Mouse (Mus musculus) hindbrain, embryonic 11.5 days (tissue): ENCODE data around the gene Gm17509. TPM values are rescaled to one million over a fixed set of nuclear protein-coding genes. Genes with fewer than 3 reads are reported as not detected.
"Not testable (repeated sequence)": the region's sequence is repeated elsewhere in the genome, so short reads cannot be mapped to it uniquely, and the experiment has no call there.

Source experiments
- ATAC-seq: fragments of 200-750 bp; cut with Nextera tagmentation; 2 replicates; pipeline ENCODE4 v1.8.0; 2017; ENCODE audit warnings: mild to moderate bottlenecking, moderate TSS enrichment, moderate library complexity; ENCODE audit not compliant: low FRiP score
- DNase-seq: peaks from one replicate; pipeline ENCODE4 v3.0.0-alpha.2; 2015; ENCODE audit warnings: low spot score
- H3K27ac ChIP-seq: fragments of 300-500 bp; sonication (generic); 2 replicates; pipeline ENCODE4 v1.5.1; 2014; ENCODE audit warnings: mild to moderate bottlenecking, low read depth, low read length
- H3K27me3 ChIP-seq: fragments of 300-500 bp; sonication (generic); 2 replicates; pipeline ENCODE4 v1.6.1; 2014; ENCODE audit warnings: mild to moderate bottlenecking, low read length, moderate library complexity, mixed read lengths; ENCODE audit not compliant: control insufficient read depth, insufficient read depth
- H3K36me3 ChIP-seq: fragments of 300-500 bp; sonication (generic); 2 replicates; pipeline ENCODE4 v1.6.1; 2014; ENCODE audit warnings: mild to moderate bottlenecking, low read length, moderate library complexity, mixed read lengths; ENCODE audit not compliant: control insufficient read depth, insufficient read depth
- H3K4me1 ChIP-seq: fragments of 300-500 bp; sonication (generic); replicated peaks from 2 replicates; pipeline ENCODE4 v1.6.1; 2014; ENCODE audit warnings: low read length, mixed read lengths; ENCODE audit not compliant: control insufficient read depth, insufficient read depth
- H3K4me2 ChIP-seq: fragments of 300-500 bp; sonication (generic); replicated peaks from 2 replicates; pipeline ENCODE4 v1.6.1; 2014; ENCODE audit warnings: mild to moderate bottlenecking, low read depth, low read length
- H3K4me3 ChIP-seq: fragments of 300-500 bp; sonication (generic); 2 replicates; pipeline ENCODE4 v1.5.1; 2014; ENCODE audit warnings: low read depth, low read length
- H3K9ac ChIP-seq: fragments of 300-500 bp; sonication (generic); 2 replicates; pipeline ENCODE4 v1.6.1; 2014; ENCODE audit warnings: low read depth, low read length
- H3K9me3 ChIP-seq: fragments of 300-500 bp; sonication (generic); 2 replicates; pipeline ENCODE4 v1.6.1; 2016; ENCODE audit warnings: low read length; ENCODE audit not compliant: control insufficient read depth
- WGBS: fragments of 180-500 bp; shearing (Covaris S2); extraction: QIAGEN DNeasy Blood & Tissue Kit; methylation state at CpG from one replicate; pipeline ENCODE4 v1.1.7; 2014; 5-methylcytosine and 5-hydroxymethylcytosine counted together
- polyA plus RNA-seq: library from polyadenylated mRNA; unstranded; fragments of >200 nt; fragmentation: Nextera tagmentation; extraction: Ambion mirVana; gene quantifications from 2 replicates; pipeline ENCODE4 v1.2.1, GENCODE M21; 2014

The Gm17509 gene
- polyA plus RNA-seq, 1 experiment from 2014 or later = 0.80 TPM

- Histone ChIP-seq H3K4me3 (no peak overlapping the region), H3K4me1 (no peaks in the 10 kb centered on the region), H3K4me2 (no peak overlapping the region), H3K27me3 (no peaks in the 10 kb centered on the region), H3K27ac (no peak overlapping the region), H3K9ac (no peak overlapping the region), H3K9me3 (no peaks in the 10 kb centered on the region), H3K36me3 (no peaks in the 10 kb centered on the region)
- ATAC-seq (no peak), DNase-seq (no peak)
- WGBS = 90% methylated on average over 2 of the region's 2 CpGs
These were observed 23.2 kb downstream of the Gm17509 start for GRCm38 (mm10) chr13:117197666-117198065.

GRCm38 (mm10) chr13:117195569-117196495 lies 25.0 kb downstream of the Gm17509 start:
- whole genome bisulfite sequencing = 92% methylated on average over 13 of the region's 13 CpGs
- H3K36me3 ChIP-seq = no peaks in the 10 kb centered on the region
- no peak overlapping the region for H3K9ac ChIP-seq
- no peaks in the 10 kb centered on the region for H3K27me3 ChIP-seq
- DNase-seq = no peak
- H3K4me3 ChIP-seq = no peak overlapping the region
- H3K27ac ChIP-seq = no peak overlapping the region
- H3K9me3 ChIP-seq = no peaks in the 10 kb centered on the region
- H3K4me2 ChIP-seq = no peak overlapping the region
- no peaks in the 10 kb centered on the region for H3K4me1 ChIP-seq
- no peak for ATAC-seq

GRCm38 (mm10) chr13:117193422-117193983 lies 27.4 kb downstream of the Gm17509 start:
- no peak overlapping the region for H3K9ac ChIP-seq
- WGBS = 70% methylated on average over 7 of the region's 7 CpGs
- H3K36me3 ChIP-seq = no peaks in the 10 kb centered on the region
- no peaks in the 10 kb centered on the region for H3K4me1 ChIP-seq
- no peak overlapping the region for H3K4me2 ChIP-seq
- H3K27ac ChIP-seq = no peak overlapping the region
- H3K9me3 ChIP-seq = no peaks in the 10 kb centered on the region
- H3K4me3 ChIP-seq = no peak overlapping the region
- no peaks in the 10 kb centered on the region for H3K27me3 ChIP-seq
- DNase-seq = no peak
- no peak for ATAC-seq

GRCm38 (mm10) chr13:117192161-117192560 lies 28.7 kb downstream of the Gm17509 start:
- WGBS = 80% methylated on average over 5 of the region's 5 CpGs

GRCm38 (mm10) chr13:117185329-117185728 lies 35.5 kb downstream of the Gm17509 start:
- no peak overlapping the region for H3K27ac ChIP-seq
- no peaks in the 10 kb centered on the region for H3K36me3 ChIP-seq
- H3K9me3 ChIP-seq = no peaks in the 10 kb centered on the region
- H3K4me2 ChIP-seq = no peak overlapping the region
- WGBS = 81% methylated on average over 6 of the region's 6 CpGs
- no peak for DNase-seq
- no peak for ATAC-seq
- no peak overlapping the region for H3K9ac ChIP-seq
- H3K27me3 ChIP-seq = no peaks in the 10 kb centered on the region
- H3K4me3 ChIP-seq = no peak overlapping the region
- H3K4me1 ChIP-seq = no peaks in the 10 kb centered on the region

More at GRCm38 (mm10) chr13:117192161-117192560, 28.7 kb downstream of the Gm17509 start:
- Histone ChIP-seq H3K4me2 (no peak overlapping the region), H3K27ac (no peak overlapping the region), H3K27me3 (no peaks in the 10 kb centered on the region), H3K4me1 (no peaks in the 10 kb centered on the region), H3K9me3 (no peaks in the 10 kb centered on the region), H3K4me3 (no peak overlapping the region), H3K9ac (no peak overlapping the region), H3K36me3 (no peaks in the 10 kb centered on the region)
- ATAC-seq (no peak), DNase-seq (no peak)

GRCm38 (mm10) chr13:117183288-117183687 lies 37.6 kb downstream of the Gm17509 start:
- Histone ChIP-seq H3K9me3 (no peaks in the 10 kb centered on the region), H3K4me2 (no peak overlapping the region), H3K36me3 (no peaks in the 10 kb centered on the region), H3K4me3 (no peak overlapping the region), H3K4me1 (no peaks in the 10 kb centered on the region), H3K27me3 (no peaks in the 10 kb centered on the region), H3K9ac (no peak overlapping the region), H3K27ac (no peak overlapping the region)
- ATAC-seq (no peak), DNase-seq (no peak)
- 84% methylated on average over 6 of the region's 6 CpGs for WGBS

GRCm38 (mm10) chr13:117180912-117181311 lies 40.0 kb downstream of the Gm17509 start:
- H3K4me3 ChIP-seq, ATAC-seq, DNase-seq, H3K4me1 ChIP-seq, H3K27me3 ChIP-seq, H3K27ac ChIP-seq, H3K9me3 ChIP-seq, H3K9ac ChIP-seq, H3K4me2 ChIP-seq, H3K36me3 ChIP-seq: not testable (repeated sequence)
- WGBS = 66% methylated on average over 3 of the region's 3 CpGs
